Mouse (Mus musculus) testis, adult 2 months (tissue): Measurements from ENCODE around the gene Macrod1. TPM values are rescaled to one million over a fixed set of nuclear protein-coding genes. Genes with fewer than 3 reads are reported as not detected.

Source experiments
- H3K27ac ChIP-seq: fragments of 200-500 bp; 2 replicates; pipeline ENCODE4 v1.5.1; 2012; ENCODE audit warnings: low read depth, low read length; ENCODE audit not compliant: control insufficient read depth, insufficient read depth
- H3K27me3 ChIP-seq: fragments of 200-500 bp; 2 replicates; pipeline ENCODE4 v1.6.1; 2012; ENCODE audit warnings: mild to moderate bottlenecking, low read length, moderate library complexity; ENCODE audit not compliant: control insufficient read depth, insufficient read depth
- H3K36me3 ChIP-seq: fragments of 200-500 bp; 2 replicates; pipeline ENCODE4 v1.6.1; 2012; ENCODE audit warnings: mild to moderate bottlenecking, low read length; ENCODE audit not compliant: control insufficient read depth, insufficient read depth
- H3K4me1 ChIP-seq: fragments of 200-500 bp; 2 replicates; pipeline ENCODE4 v1.6.1; 2012; ENCODE audit warnings: low read length; ENCODE audit not compliant: control insufficient read depth, insufficient read depth
- H3K4me3 ChIP-seq: fragments of 200-500 bp; 2 replicates; pipeline ENCODE4 v1.5.1; 2012; ENCODE audit warnings: low read depth, mild to moderate bottlenecking, low read length, moderate library complexity, mixed read lengths; ENCODE audit not compliant: control insufficient read depth
- CTCF ChIP-seq: fragments of 200-500 bp; IDR thresholded peaks from 2 replicates; pipeline ENCODE4 v1.5.1; 2012; ENCODE audit warnings: low read depth, mild to moderate bottlenecking, inconsistent platforms, low read length, moderate library complexity; ENCODE audit not compliant: control insufficient read depth, insufficient read depth, insufficient replicate concordance
- POLR2A ChIP-seq: fragments of 200-500 bp; IDR thresholded peaks from 2 replicates; pipeline ENCODE4 v1.6.1; 2012; ENCODE audit warnings: low read depth, mild to moderate bottlenecking, inconsistent platforms, low read length, moderate library complexity; ENCODE audit not compliant: control insufficient read depth
- polyA plus RNA-seq: library from polyadenylated mRNA; depleted of rRNA; stranded (reverse); fragments of >200 nt; gene quantifications from 2 replicates; pipeline ENCODE4 v1.2.3, GENCODE M21; 2012

The Macrod1 gene
- polyA plus RNA-seq, 1 experiment = 39.2 TPM

- Histone ChIP-seq H3K36me3 (no peaks in the 10 kb centered on the region), H3K27me3 (no peaks in the 10 kb centered on the region), H3K27ac (no peak overlapping the region), H3K4me1 (peaks cover 2% of the 10 kb centered on the region; the same call in 1 of the 2 replicates), H3K4me3 (no peak overlapping the region)
- TF ChIP-seq POLR2A (no peak), CTCF (no peak)
Observed at GRCm38 (mm10) chr19:7133436-7133835, 76.8 kb downstream of the Macrod1 start.

DNA sequence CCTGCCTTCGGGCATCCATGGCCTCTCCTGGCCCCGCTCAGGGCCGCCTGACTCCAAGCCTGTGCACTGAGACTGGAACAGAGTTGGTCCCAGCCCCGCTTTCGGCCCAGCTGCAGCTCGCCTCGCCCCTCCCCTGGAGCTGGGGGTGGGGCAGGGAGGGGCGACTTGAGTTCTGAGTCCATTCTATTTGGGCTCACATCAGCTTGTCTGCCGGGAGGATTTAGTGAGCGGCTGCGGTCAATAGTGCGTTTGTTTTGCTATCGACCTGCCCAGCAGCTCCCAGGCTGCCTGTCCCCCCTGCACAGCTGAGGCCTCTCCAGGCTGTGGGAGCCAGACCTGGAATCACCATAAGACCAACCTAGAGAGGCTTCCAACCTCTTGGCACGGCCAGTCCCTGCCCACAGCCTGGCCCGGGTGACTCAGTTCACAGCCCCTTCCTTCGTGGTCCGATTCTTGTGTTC is 78.1 kb downstream of the Macrod1 start:
- TF ChIP-seq CTCF (no peak), POLR2A (no peak)
- H3K36me3 ChIP-seq = no peaks in the 10 kb centered on the region
- H3K27ac ChIP-seq = no peak overlapping the region
- H3K4me1 ChIP-seq = peaks cover 2% of the 10 kb centered on the region; the same call in 1 of the 2 replicates
- H3K27me3 ChIP-seq = no peaks in the 10 kb centered on the region
- H3K4me3 ChIP-seq = no peak overlapping the region

DNA sequence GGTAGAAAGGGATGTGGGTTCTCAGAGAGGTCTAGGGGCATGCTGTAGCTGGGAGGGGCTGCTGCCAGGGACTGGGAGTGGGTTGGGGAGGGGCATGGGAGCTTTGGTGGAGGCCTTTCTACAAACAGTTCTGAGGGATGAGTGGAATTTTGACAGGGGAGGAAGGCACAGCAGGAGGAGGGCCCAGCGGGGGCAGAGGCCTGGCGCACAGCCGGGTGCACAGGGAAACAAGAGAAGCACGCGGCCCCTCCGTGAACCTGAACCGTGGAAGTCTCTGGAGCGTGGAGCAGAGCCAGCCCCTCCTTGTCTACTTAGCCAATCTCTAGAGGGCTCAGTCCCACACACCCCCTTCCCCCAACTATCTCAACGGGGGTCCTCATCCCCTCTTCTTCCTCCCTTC is 78.9 kb downstream of the Macrod1 start:
- H3K27me3 ChIP-seq = no peaks in the 10 kb centered on the region
- no peak overlapping the region for H3K4me3 ChIP-seq
- H3K36me3 ChIP-seq = no peaks in the 10 kb centered on the region
- TF ChIP-seq POLR2A (no peak), CTCF (no peak)
- H3K4me1 ChIP-seq = peaks cover 2% of the 10 kb centered on the region; the same call in 1 of the 2 replicates
- H3K27ac ChIP-seq = no peak overlapping the region

GRCm38 (mm10) chr19:7136016-7136415 is 79.4 kb downstream of the Macrod1 start:
- Histone ChIP-seq H3K27me3 (no peaks in the 10 kb centered on the region), H3K36me3 (no peaks in the 10 kb centered on the region), H3K4me1 (peaks cover 2% of the 10 kb centered on the region; the same call in 1 of the 2 replicates), H3K27ac (no peak overlapping the region), H3K4me3 (no peak overlapping the region)
- TF ChIP-seq POLR2A (no peak), CTCF (no peak)

GRCm38 (mm10) chr19:7136714-7137498 is 80.3 kb downstream of the Macrod1 start:
- Histone ChIP-seq H3K4me3 (no peak overlapping the region), H3K36me3 (no peaks in the 10 kb centered on the region), H3K27me3 (no peaks in the 10 kb centered on the region), H3K27ac (no peak overlapping the region), H3K4me1 (peaks cover 2% of the 10 kb centered on the region; the same call in 1 of the 2 replicates)
- no peak for TF ChIP-seq CTCF
- no peak for TF ChIP-seq POLR2A

- Histone ChIP-seq H3K27ac (no peak overlapping the region), H3K4me3 (no peak overlapping the region), H3K4me1 (peaks cover 4% of the 10 kb centered on the region; the same call in 1 of the 2 replicates), H3K27me3 (no peaks in the 10 kb centered on the region), H3K36me3 (no peaks in the 10 kb centered on the region)
- TF ChIP-seq POLR2A = no peak
- TF ChIP-seq CTCF = no peak
Observed at GRCm38 (mm10) chr19:7138327-7138726, 81.7 kb downstream of the Macrod1 start.

DNA sequence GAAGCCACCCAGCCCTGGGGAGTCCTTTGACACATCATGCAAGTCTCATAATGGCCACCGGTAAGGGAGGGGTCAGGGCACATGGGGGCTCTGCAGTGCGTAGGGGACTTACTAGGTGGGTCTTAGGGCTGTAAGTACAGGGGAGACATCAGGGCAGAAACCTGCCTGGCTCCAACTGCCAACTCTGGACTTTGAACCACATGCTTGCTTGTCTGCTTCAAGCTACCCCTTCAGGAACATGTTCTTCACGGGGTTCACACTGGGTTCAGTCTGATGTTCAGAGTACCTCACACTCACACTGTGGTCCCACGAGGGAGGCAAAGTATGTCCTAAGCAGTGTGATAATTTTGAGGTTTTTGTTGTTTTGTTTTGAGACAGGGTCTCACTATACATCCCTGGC is 82.7 kb downstream of the Macrod1 start:
- H3K27me3 ChIP-seq = no peaks in the 10 kb centered on the region
- no peaks in the 10 kb centered on the region for H3K36me3 ChIP-seq
- H3K4me3 ChIP-seq = no peak overlapping the region
- H3K27ac ChIP-seq = no peak overlapping the region
- H3K4me1 ChIP-seq = peaks cover 13% of the 10 kb centered on the region
- TF ChIP-seq POLR2A = no peak
